Mouse (Mus musculus): ENCODE measurements around the gene Npas4.

DNA sequence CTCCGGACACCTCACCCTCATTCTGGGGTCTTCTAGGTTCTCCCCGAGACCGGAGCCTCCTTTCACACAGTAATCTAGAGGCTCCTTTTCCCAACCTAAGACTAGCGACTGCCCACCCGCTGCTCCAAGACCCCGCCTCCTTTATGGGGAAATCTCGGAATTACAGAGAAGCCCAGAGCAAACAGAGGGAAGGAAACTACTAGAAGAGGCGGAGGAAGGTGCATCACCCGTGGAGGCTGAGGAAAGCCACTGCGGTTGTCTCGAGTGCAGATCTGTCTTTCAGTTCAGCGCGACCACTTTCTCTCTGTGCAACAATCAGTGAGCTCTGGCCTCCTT is 46.9 kb downstream of the Npas4 start:
- TF ChIP-seq CTCF (IDR thresholded peaks at IDR 0.05; ENCODE audit: insufficient read depth, low read length) (no peak), POLR2A (IDR thresholded peaks at IDR 0.05; ENCODE audit: borderline replicate concordance, extremely low read depth, low read depth, low read length) (no peak)

Data from lung, adult 2 months (tissue).